Mouse (Mus musculus) embryo, embryonic 9.5 days (tissue): Measurements from ENCODE around the gene Tns1.
A peak's percentile ranks its signal among the peaks of the same experiment; 100 is the strongest.

Experiments
- DNase-seq: peaks from one replicate; pipeline ENCODE4 v3.0.0-alpha.2; 2017; ENCODE audit errors: extremely low spot score

The Tns1 gene

DNA sequence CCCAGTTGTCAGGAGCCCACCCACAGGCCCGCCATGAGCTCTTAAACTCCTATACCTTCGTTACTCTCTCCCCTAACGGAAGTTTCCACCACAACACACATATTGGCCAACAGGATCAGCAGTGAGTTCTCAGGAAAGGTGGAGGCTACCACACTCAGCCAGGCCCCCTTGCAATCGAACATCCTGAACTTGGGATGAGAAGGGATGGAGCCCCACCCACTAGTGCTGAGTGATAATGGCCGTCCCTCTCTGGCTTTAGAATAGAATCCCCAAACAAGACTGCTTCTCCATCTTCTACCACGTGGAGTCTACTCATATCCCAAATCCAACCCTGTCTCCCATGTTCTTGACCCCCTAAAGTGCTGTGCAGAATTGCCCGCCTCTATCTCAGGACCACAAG, 131.0 kb downstream of the Tns1 start:
- DNase-seq, result no peak

DNA sequence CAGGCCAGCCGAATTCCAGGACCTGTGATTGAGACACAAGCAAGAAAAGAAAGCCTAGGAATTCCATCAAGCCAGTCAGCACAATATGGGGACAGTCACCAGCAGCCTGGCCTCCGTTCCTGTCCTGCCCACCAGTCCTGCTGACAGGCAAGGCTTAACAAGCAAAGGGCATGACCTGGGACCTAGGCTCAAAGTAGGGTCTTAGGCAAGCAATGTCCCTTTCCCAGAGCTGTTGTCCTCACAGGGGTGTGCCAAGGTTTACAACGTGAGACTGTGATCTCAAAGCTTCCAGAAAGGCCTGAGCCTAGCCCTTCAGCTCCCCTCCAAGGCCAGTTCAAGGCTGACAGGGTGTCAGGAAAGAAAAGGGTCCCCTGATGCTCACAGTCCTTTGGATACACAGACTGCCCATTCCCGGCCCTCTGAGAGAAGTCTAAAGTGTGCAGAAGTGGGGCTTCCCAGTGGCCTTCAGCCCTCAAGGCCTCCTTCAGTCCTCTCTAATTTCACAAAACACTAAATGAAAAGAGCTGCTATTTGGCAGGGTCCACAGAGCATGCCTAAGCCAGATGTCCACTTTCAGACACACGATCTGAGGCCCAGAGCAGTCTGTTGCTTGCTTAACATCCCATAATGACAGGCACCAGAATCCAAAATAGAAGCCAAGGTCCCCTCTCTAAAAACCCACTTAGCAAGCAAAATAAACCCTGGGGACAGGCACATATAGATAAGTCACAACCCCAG, 131.9 kb downstream of the Tns1 start:
- DNase-seq, result no peak

- no peak for DNase-seq
Measured at GRCm38 (mm10) chr1:73991226-73991625, 133.0 kb downstream of the Tns1 start.

DNA sequence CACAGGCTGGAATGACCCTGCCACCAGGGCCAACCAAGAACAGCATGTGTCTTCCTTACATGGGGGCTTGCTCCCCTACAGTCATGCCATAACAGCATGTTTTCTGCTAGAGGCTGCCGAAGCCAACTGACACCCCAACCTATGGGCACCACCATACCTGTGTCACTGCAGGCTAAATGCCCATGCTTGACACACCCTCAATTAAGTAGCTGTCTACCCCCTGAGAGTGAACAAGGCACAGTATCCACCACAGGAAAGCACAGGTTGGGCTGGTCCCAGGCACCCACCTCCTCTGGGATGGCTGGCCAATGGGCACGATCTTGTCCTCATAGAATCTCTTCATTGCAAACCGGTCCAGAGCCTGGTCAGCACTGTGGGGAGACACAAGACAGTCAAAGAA, 134.2 kb downstream of the Tns1 start:
- no peak for DNase-seq

DNA sequence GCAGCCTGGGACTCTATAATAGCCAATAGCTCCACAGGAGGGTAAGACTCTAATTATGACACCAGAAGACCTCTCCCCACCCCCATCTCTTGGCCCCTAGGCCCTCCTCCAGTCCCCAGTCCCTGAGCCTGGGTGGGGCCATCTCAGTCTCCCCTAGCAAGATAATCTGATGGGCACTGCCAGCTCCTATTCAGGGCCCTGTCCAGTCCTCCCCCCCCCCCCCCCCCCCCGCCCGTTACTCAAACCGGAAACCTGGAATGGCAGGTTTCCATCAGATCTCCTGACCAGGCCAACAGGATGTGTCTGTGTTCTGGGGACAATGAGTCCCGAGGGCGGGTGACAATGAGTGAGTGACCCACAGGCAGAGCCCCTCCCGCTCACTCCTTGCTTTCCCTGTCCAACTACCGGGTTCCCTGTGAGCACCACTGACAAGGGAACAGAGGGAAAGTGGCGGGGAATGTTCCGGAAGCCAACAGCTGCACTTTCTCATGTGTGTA, 136.5 kb downstream of the Tns1 start:
- no peak for DNase-seq

GRCm38 (mm10) chr1:73986268-73987045, 137.8 kb downstream of the Tns1 start:
- no peak for DNase-seq

- DNase-seq, result no peak
Measured at GRCm38 (mm10) chr1:73985611-73986010, 138.6 kb downstream of the Tns1 start.

GRCm38 (mm10) chr1:73979214-73979613, 145.0 kb downstream of the Tns1 start:
- DNase-seq, result no peak

GRCm38 (mm10) chr1:73978576-73978975, 145.7 kb downstream of the Tns1 start:
- no peak for DNase-seq

DNA sequence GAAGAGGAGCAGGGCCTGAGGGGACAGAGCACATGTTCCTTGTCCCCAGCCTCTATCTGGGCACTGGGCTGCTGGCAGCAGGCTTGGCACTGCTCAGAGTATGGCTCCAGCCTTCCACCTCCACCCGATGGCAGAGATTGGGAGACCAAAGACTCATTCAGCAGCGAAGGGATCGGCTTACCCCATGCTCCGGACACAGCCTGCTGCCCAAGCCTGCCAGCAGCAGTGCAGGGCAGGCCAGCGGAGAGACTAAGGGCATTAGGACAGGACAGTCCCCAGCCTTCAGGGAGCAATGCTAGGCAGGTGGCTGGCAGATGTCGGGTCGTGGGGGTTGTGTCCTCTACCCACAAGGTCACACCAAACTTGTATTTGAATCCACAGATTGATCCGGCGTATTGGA, 150.3 kb downstream of the Tns1 start:
- DNase-seq, result no peak

- no peak for DNase-seq
Measured at GRCm38 (mm10) chr1:73972726-73973125, 151.5 kb downstream of the Tns1 start.

DNA sequence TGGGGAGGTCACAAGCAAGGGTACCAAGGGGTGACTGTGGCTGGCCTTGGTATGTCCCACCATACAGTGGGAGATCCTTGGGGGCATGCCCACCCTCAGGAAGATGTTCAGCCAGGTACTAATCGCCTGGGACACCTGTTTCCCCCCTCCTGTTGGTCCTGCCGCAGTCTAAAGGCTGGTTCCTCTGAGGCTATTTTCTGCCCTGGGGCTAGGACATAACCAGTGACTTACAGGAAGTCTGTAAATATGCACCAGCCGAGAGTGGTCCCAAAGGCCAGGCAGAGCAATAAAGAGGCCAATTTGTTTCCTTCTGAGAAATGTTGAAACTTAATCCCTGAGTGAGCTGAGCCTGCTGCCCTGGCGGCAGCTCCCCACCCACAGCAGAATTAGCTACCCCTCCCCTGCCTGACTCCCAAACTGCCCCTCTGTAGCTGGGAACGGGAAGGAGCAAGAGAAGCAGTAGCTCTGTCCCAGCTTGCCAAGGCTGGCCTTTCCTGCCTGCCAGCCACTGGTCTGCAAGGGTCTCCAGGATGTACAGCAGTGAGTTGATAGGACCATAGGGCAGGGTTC, 154.0 kb downstream of the Tns1 start:
- DNase-seq, result peak; percentile 24

GRCm38 (mm10) chr1:73968712-73969511, 155.3 kb downstream of the Tns1 start:
- peak; percentile 39 for DNase-seq

GRCm38 (mm10) chr1:73966411-73967238, 157.6 kb downstream of the Tns1 start:
- no peak for DNase-seq

GRCm38 (mm10) chr1:73964151-73964743, 160.0 kb downstream of the Tns1 start:
- no peak for DNase-seq

DNA sequence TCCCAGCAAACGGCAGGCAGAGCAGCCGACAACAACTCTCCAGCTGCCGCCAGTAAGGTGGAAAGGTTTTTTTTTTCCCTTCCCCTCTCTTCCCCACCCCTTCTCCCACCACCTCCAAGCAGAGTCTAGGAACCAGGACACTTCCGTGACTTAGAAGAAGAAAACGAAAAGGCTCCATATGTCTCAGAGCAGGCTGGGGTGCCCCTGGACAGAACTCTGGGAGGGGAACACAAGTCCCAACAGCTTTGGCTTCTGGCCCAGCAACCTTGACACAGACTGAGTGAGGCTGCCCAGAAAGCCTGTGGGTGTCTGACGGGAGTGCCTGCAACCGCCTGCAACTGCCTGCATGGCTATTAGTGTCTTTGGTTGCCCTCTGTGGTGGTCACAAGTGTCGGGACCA, 160.6 kb downstream of the Tns1 start:
- DNase-seq, result no peak

- DNase-seq, result peak; percentile 78
Measured at GRCm38 (mm10) chr1:73962668-73963371, 161.4 kb downstream of the Tns1 start.

DNA sequence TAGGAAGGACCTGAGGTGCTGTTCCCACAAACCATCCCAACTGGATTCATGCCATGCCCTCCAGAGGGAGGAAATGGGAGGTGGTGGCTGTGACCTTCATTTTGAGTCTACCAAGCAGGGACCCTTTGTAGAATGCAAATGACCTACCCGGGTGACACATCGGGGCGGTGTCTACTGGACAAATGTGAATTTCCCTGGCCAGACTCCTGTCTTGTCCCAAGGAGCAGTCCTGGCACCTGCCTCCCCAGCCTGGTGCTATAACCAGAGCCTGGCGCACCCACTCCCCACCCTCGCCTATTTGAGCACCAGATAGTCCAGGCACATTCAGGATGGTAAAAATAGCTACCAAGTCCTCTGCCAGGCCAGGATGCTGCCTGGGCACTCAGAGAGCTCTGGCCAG, 162.2 kb downstream of the Tns1 start:
- no peak for DNase-seq

GRCm38 (mm10) chr1:73959758-73960157, 164.5 kb downstream of the Tns1 start:
- DNase-seq, result no peak

GRCm38 (mm10) chr1:73959344-73959743, 164.9 kb downstream of the Tns1 start:
- no peak for DNase-seq
